ENCODE assay signal across 17 mouse cellular contexts in genomic region chr14:9060058-9060457, GRCm38 (mm10).
A peak's percentile ranks its signal among the peaks of the same experiment; 100 is the strongest.
DNase-seq lines count a peak whose midpoint lies in the region; ATAC-seq and TF ChIP-seq lines count a peak whose summit lies in the region.
"Had no signal": no experiment of that assay in that cellular context is flagged by ENCODE, and none has a peak within 500 bp of the region (broad histone marks: within the 10 kb centered on the region; RNA-seq: fewer than 3 reads in every experiment).

No protein-coding gene starts in this region.

- H3K4me3 ChIP-seq in heart, postnatal 0 days (ENCODE audit: low read depth, low read length) = no peak overlapping the region
- H3K4me3 ChIP-seq in lung, postnatal 0 days (ENCODE audit: low read depth, low read length) = no peak overlapping the region
- no peak overlapping the region for H3K4me3 ChIP-seq in neural tube, embryonic 11.5 days (ENCODE audit: low read depth, low read length)
- no peak overlapping the region for H3K4me3 ChIP-seq in cerebellum, adult 2 months (replicated peaks; ENCODE audit: insufficient read depth, low read depth, low read length)
- H3K4me3 ChIP-seq: heart, embryonic 13.5 days; intestine, embryonic 15.5 days; liver, embryonic 13.5 days; midbrain, embryonic 15.5 days; neural tube, embryonic 13.5 days had no signal

- intact Hi-C loops in heart, postnatal 36 days (cut with DNase I) = no loop called here

- no peak for DNase-seq in heart, postnatal 0 days (ENCODE audit: low spot score)
- DNase-seq in heart, postnatal 36 days = no peak
- no peak for DNase-seq in lung, postnatal 0 days (ENCODE audit: low spot score)
- DNase-seq in lung, postnatal 36 days = no peak
- DNase-seq in embryo, embryonic 10 days (ENCODE audit: low spot score) = peak; percentile 38
- peak; percentile 19 for DNase-seq in neural tube, embryonic 11.5 days (ENCODE audit: low spot score)
- no peak for DNase-seq in layer of hippocampus, adult 18-20 months (ENCODE audit: low spot score in 2 of 2)
- no peak for DNase-seq in cerebellum, adult 2 months
- DNase-seq: cerebellum, adult 11 months; gastrocnemius, postnatal 36 days; kidney, postnatal 36 days; liver, embryonic 13.5 days; lung, postnatal 4 days had no signal

- no peaks in the 10 kb centered on the region for H3K9me3 ChIP-seq in heart, postnatal 0 days (replicated peaks; ENCODE audit: control insufficient read depth, low read length)
- no peaks in the 10 kb centered on the region for H3K9me3 ChIP-seq in lung, postnatal 0 days (ENCODE audit: low read length)
- H3K9me3 ChIP-seq in neural tube, embryonic 11.5 days (ENCODE audit: control insufficient read depth, low read length) = no peaks in the 10 kb centered on the region
- H3K9me3 ChIP-seq: heart, embryonic 13.5 days; intestine, embryonic 15.5 days; liver, embryonic 13.5 days; midbrain, embryonic 15.5 days; neural tube, embryonic 13.5 days had no signal

- no peak overlapping the region for H3K9ac ChIP-seq in heart, postnatal 0 days (replicated peaks; ENCODE audit: low read depth, low read length)
- no peak overlapping the region for H3K9ac ChIP-seq in lung, postnatal 0 days (replicated peaks; ENCODE audit: low read depth)
- no peak overlapping the region for H3K9ac ChIP-seq in neural tube, embryonic 11.5 days (ENCODE audit: low read length)
- H3K9ac ChIP-seq: heart, embryonic 13.5 days; intestine, embryonic 15.5 days; liver, embryonic 13.5 days; midbrain, embryonic 15.5 days; neural tube, embryonic 13.5 days had no signal

- TF ChIP-seq POLR2A in cerebellum, adult 2 months (IDR thresholded peaks at IDR 0.05; ENCODE audit: borderline replicate concordance, insufficient read depth, low read length) = no peak

- no peak for ATAC-seq in heart, postnatal 0 days (ENCODE audit: insufficient read depth, low read depth)
- ATAC-seq in lung, postnatal 0 days = no peak
- no peak for ATAC-seq in neural tube, embryonic 11.5 days (ENCODE audit: insufficient read depth, low FRiP score, low TSS enrichment)
- ATAC-seq: intestine, embryonic 15.5 days; midbrain, embryonic 15.5 days had no signal

- H3K27ac ChIP-seq in heart, postnatal 0 days (ENCODE audit: low read depth) = no peak overlapping the region
- H3K27ac ChIP-seq in lung, postnatal 0 days (ENCODE audit: low read length) = no peak overlapping the region
- no peak overlapping the region for H3K27ac ChIP-seq in neural tube, embryonic 11.5 days (ENCODE audit: low read depth, low read length)
- H3K27ac ChIP-seq in cerebellum, adult 2 months (ENCODE audit: insufficient read depth, low read length) = no peak overlapping the region
- H3K27ac ChIP-seq: heart, embryonic 13.5 days; intestine, embryonic 15.5 days; liver, embryonic 13.5 days; midbrain, embryonic 15.5 days; neural tube, embryonic 13.5 days had no signal

- TF ChIP-seq CTCF in heart, postnatal 0 days (IDR thresholded peaks at IDR 0.05; ENCODE audit: low read depth) = peak; percentile 15; the same call in 1 of the 2 replicates
- TF ChIP-seq CTCF in lung, postnatal 0 days (IDR thresholded peaks at IDR 0.05) = 0 out of 2 replicates have a peak, but pooled peaks have one; percentile 9
- no peak for TF ChIP-seq CTCF in cerebellum, adult 2 months (IDR thresholded peaks at IDR 0.05; ENCODE audit: borderline replicate concordance, insufficient read depth, low read depth, low read length)

- no peaks in the 10 kb centered on the region for H3K36me3 ChIP-seq in heart, postnatal 0 days (replicated peaks; ENCODE audit: control insufficient read depth, insufficient read depth, low read length)
- no peaks in the 10 kb centered on the region for H3K36me3 ChIP-seq in lung, postnatal 0 days (ENCODE audit: insufficient read depth, low read length)
- no peaks in the 10 kb centered on the region for H3K36me3 ChIP-seq in neural tube, embryonic 11.5 days (ENCODE audit: control insufficient read depth, insufficient read depth, low read length)
- H3K36me3 ChIP-seq: heart, embryonic 13.5 days; intestine, embryonic 15.5 days; liver, embryonic 13.5 days; midbrain, embryonic 15.5 days; neural tube, embryonic 13.5 days had no signal

- H3K27me3 ChIP-seq in heart, postnatal 0 days (ENCODE audit: control insufficient read depth, insufficient read depth, low read length) = no peaks in the 10 kb centered on the region
- H3K27me3 ChIP-seq in lung, postnatal 0 days (replicated peaks; ENCODE audit: insufficient read depth, low read length) = no peaks in the 10 kb centered on the region
- H3K27me3 ChIP-seq in neural tube, embryonic 11.5 days (ENCODE audit: control insufficient read depth, insufficient read depth, low read length) = no peaks in the 10 kb centered on the region
- no peaks in the 10 kb centered on the region for H3K27me3 ChIP-seq in cerebellum, adult 2 months (ENCODE audit: control insufficient read depth, insufficient read depth, low read length)
- H3K27me3 ChIP-seq: heart, embryonic 13.5 days; intestine, embryonic 15.5 days; liver, embryonic 13.5 days; midbrain, embryonic 15.5 days; neural tube, embryonic 13.5 days had no signal

- H3K4me2 ChIP-seq in heart, postnatal 0 days (ENCODE audit: low read depth, low read length) = no peak overlapping the region
- no peak overlapping the region for H3K4me2 ChIP-seq in lung, postnatal 0 days (replicated peaks; ENCODE audit: low read depth, low read length)
- H3K4me2 ChIP-seq in neural tube, embryonic 11.5 days (ENCODE audit: low read depth) = no peak overlapping the region
- H3K4me2 ChIP-seq: heart, embryonic 13.5 days; intestine, embryonic 15.5 days; liver, embryonic 13.5 days; midbrain, embryonic 15.5 days; neural tube, embryonic 13.5 days had no signal

- no peak for TF ChIP-seq EP300 in heart, postnatal 0 days (IDR thresholded peaks at IDR 0.05; ENCODE audit: low read depth)
- no peak for TF ChIP-seq EP300 in lung, postnatal 0 days (IDR thresholded peaks at IDR 0.05)

- H3K4me1 ChIP-seq in heart, postnatal 0 days (ENCODE audit: control insufficient read depth, insufficient read depth) = no peaks in the 10 kb centered on the region
- H3K4me1 ChIP-seq in lung, postnatal 0 days (ENCODE audit: insufficient read depth, low read depth, low read length) = no peaks in the 10 kb centered on the region
- H3K4me1 ChIP-seq in neural tube, embryonic 11.5 days (ENCODE audit: control insufficient read depth, insufficient read depth, low read length) = no peaks in the 10 kb centered on the region
- no peaks in the 10 kb centered on the region for H3K4me1 ChIP-seq in cerebellum, adult 2 months (ENCODE audit: control insufficient read depth, insufficient read depth, low read length)
- H3K4me1 ChIP-seq: heart, embryonic 13.5 days; intestine, embryonic 15.5 days; liver, embryonic 13.5 days; midbrain, embryonic 15.5 days; neural tube, embryonic 13.5 days had no signal

- 47% methylated on average over 9 of the region's 9 CpGs for WGBS in heart, postnatal 0 days
- WGBS in lung, postnatal 0 days = 38% methylated on average over 9 of the region's 9 CpGs
- WGBS in neural tube, embryonic 11.5 days = 66% methylated on average over 9 of the region's 9 CpGs
- WGBS in cerebellum, adult 2 months = 75% methylated on average over 9 of the region's 9 CpGs

Comparison
In these comparisons a context has a peak if more than half of its experiments do, and no peak if none do; other contexts are left out.
1. DNase-seq: peak in embryo, embryonic 10 days (single experiment) and neural tube, embryonic 11.5 days (single experiment); none in heart, postnatal 0 days (single experiment), heart, postnatal 36 days (0 of 2), lung, postnatal 0 days (single experiment), lung, postnatal 36 days (single experiment), layer of hippocampus, adult 18-20 months (0 of 2) and cerebellum, adult 2 months (0 of 2).